Mouse (Mus musculus) brain, embryonic 14.5 days (tissue): ENCODE results near the gene Gng12.

ENCODE experiments used
- CTCF ChIP-seq: fragments of 200-500 bp; IDR thresholded peaks from 2 replicates; pipeline ENCODE4 v1.5.1; 2012; ENCODE audit warnings: inconsistent platforms, mild to moderate bottlenecking, moderate library complexity, borderline replicate concordance; ENCODE audit not compliant: insufficient read depth, insufficient read length; ENCODE audit errors: extremely low read depth
- POLR2A ChIP-seq: fragments of 200-500 bp; IDR thresholded peaks from 2 replicates; pipeline ENCODE4 v1.6.1; 2012; ENCODE audit warnings: mild to moderate bottlenecking, inconsistent platforms, borderline replicate concordance; ENCODE audit not compliant: poor library complexity, insufficient read depth, insufficient read length, severe bottlenecking; ENCODE audit errors: extremely low read depth

- TF ChIP-seq CTCF = no peak
- TF ChIP-seq POLR2A = no peak
These were observed 886 bp downstream of the Gng12 start for GRCm38 (mm10) chr6:66896921-66897645.
